Mouse (Mus musculus) midbrain, embryonic 10.5 days (tissue): ENCODE measurements around the gene Fam111a. TPM values are rescaled to one million over a fixed set of nuclear protein-coding genes. Genes with fewer than 3 reads are reported as not detected.
A peak's percentile ranks its signal among the peaks of the same experiment; 100 is the strongest.

Source experiments
- DNase-seq: peaks from one replicate; pipeline ENCODE4 v3.0.0-alpha.2; 2017; ENCODE audit warnings: low spot score
- H3K27ac ChIP-seq: fragments of 300-500 bp; sonication (generic); replicated peaks from 2 replicates; pipeline ENCODE4 v1.5.1; 2016; ENCODE audit warnings: mild to moderate bottlenecking
- H3K27me3 ChIP-seq: fragments of 300-500 bp; sonication (generic); 2 replicates; pipeline ENCODE4 v1.6.1; 2016; ENCODE audit warnings: low read depth, mild to moderate bottlenecking; ENCODE audit not compliant: poor library complexity, severe bottlenecking
- H3K36me3 ChIP-seq: fragments of 300-500 bp; sonication (generic); 2 replicates; pipeline ENCODE4 v1.6.1; 2016; ENCODE audit warnings: mild to moderate bottlenecking, moderate library complexity
- H3K4me1 ChIP-seq: fragments of 300-500 bp; sonication (generic); 2 replicates; pipeline ENCODE4 v1.6.1; 2016
- H3K4me3 ChIP-seq: fragments of 300-500 bp; sonication (generic); 2 replicates; pipeline ENCODE4 v1.5.1; 2016; ENCODE audit warnings: mild to moderate bottlenecking, moderate library complexity
- H3K9me3 ChIP-seq: fragments of 300-500 bp; sonication (generic); replicated peaks from 2 replicates; pipeline ENCODE4 v1.6.1; 2016; ENCODE audit warnings: mild to moderate bottlenecking
- WGBS: fragments of 180-500 bp; shearing (Covaris S2); methylation state at CpG from one replicate; pipeline ENCODE4 v1.1.7; 2016; 5-methylcytosine and 5-hydroxymethylcytosine counted together
- polyA plus RNA-seq: library from polyadenylated mRNA; unstranded; fragments of >200 nt; fragmentation: Nextera tagmentation; extraction: Ambion mirVana; gene quantifications from 2 replicates; pipeline ENCODE4 v1.2.1, GENCODE M21; 2016

The Fam111a gene
- polyA plus RNA-seq, 1 experiment from 2014 or later, result 21.0 TPM

- H3K9me3 ChIP-seq, result no peaks in the 10 kb centered on the region
- no peaks in the 10 kb centered on the region for H3K27me3 ChIP-seq
- H3K27ac ChIP-seq, result peak overlapping the region; percentile 78
- WGBS, result 94% methylated on average over 1 of the region's 1 CpGs
- no peak for DNase-seq
- H3K36me3 ChIP-seq, result peaks cover 8% of the 10 kb centered on the region
- peaks cover 23% of the 10 kb centered on the region for H3K4me1 ChIP-seq
- peak overlapping the region; percentile 53 for H3K4me3 ChIP-seq
Measured at GRCm38 (mm10) chr19:12572614-12573265, 27.2 kb downstream of the Fam111a start.

GRCm38 (mm10) chr19:12573266-12574011 is 27.9 kb downstream of the Fam111a start:
- H3K27ac ChIP-seq, result peak overlapping the region; percentile 78
- peak; percentile 86 for DNase-seq
- no peaks in the 10 kb centered on the region for H3K9me3 ChIP-seq
- peaks cover 15% of the 10 kb centered on the region for H3K36me3 ChIP-seq
- no peaks in the 10 kb centered on the region for H3K27me3 ChIP-seq
- H3K4me1 ChIP-seq, result peaks cover 23% of the 10 kb centered on the region
- 8% methylated on average over 14 of the region's 14 CpGs for WGBS
- H3K4me3 ChIP-seq, result peak overlapping the region; percentile 53

DNA sequence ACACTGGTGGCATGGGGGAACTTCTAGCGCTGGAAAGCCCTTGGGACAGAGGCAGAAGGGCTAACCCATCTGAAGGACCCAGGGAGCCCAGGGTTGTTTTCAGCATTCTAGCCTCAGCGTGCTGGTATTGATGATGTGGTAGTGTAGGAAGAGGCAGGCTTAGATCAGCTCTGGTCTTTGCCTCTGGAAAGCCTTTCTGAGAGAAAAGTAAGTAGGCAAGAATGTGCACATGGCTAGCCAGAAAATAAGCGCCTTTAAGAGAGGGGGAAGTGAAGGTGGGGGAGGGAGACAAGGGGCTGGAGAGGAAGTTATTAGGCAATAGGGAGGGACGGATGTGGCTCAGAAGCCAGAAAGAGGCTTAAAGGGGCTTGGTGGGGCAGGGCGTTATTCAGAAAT is 28.5 kb downstream of the Fam111a start:
- Histone ChIP-seq H3K4me3 (peak overlapping the region; percentile 53), H3K9me3 (no peaks in the 10 kb centered on the region), H3K4me1 (peaks cover 23% of the 10 kb centered on the region), H3K27ac (peak overlapping the region; percentile 78), H3K36me3 (peaks cover 21% of the 10 kb centered on the region), H3K27me3 (no peaks in the 10 kb centered on the region)
- DNase-seq, result peak; percentile 21
- WGBS, result 28% methylated on average over 5 of the region's 5 CpGs

- H3K27ac ChIP-seq, result no peak overlapping the region
- no peak overlapping the region for H3K4me3 ChIP-seq
- no peaks in the 10 kb centered on the region for H3K9me3 ChIP-seq
- H3K36me3 ChIP-seq, result peaks cover 24% of the 10 kb centered on the region
- peaks cover 23% of the 10 kb centered on the region for H3K4me1 ChIP-seq
- DNase-seq, result no peak
- WGBS, result 93% methylated on average over 7 of the region's 7 CpGs
- no peaks in the 10 kb centered on the region for H3K27me3 ChIP-seq
Measured at GRCm38 (mm10) chr19:12575107-12575506, 29.6 kb downstream of the Fam111a start.

DNA sequence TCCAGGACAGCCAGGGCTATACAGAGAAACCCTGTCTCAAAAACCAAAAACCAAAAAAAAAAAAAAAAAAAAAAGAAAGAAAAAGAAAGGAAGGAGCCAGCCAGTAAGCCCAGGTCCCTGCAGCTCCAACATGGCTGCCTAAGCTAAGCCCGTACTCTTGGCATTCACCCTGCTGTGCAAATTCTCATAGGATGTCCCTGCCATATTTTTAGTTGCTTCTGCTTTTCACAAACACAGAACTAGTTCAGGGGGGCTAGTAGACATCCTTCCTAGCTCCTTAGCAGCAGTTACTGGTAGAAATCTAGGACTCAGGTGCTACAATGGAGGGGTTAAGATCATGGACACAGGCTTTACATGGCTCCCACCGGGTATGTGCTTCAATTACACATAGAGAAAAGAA is 30.0 kb downstream of the Fam111a start:
- H3K27me3 ChIP-seq, result no peaks in the 10 kb centered on the region
- H3K27ac ChIP-seq, result no peak overlapping the region
- H3K9me3 ChIP-seq, result no peaks in the 10 kb centered on the region
- peaks cover 24% of the 10 kb centered on the region for H3K36me3 ChIP-seq
- 92% methylated on average over 2 of the region's 2 CpGs for WGBS
- no peak overlapping the region for H3K4me3 ChIP-seq
- H3K4me1 ChIP-seq, result peaks cover 23% of the 10 kb centered on the region
- no peak for DNase-seq

- H3K27ac ChIP-seq, result no peak overlapping the region
- DNase-seq, result no peak
- H3K9me3 ChIP-seq, result no peaks in the 10 kb centered on the region
- peaks cover 24% of the 10 kb centered on the region for H3K36me3 ChIP-seq
- WGBS, result 90% methylated on average over 2 of the region's 2 CpGs
- peaks cover 23% of the 10 kb centered on the region for H3K4me1 ChIP-seq
- H3K4me3 ChIP-seq, result no peak overlapping the region
- no peaks in the 10 kb centered on the region for H3K27me3 ChIP-seq
Measured at GRCm38 (mm10) chr19:12576639-12577038, 31.1 kb downstream of the Fam111a start.

GRCm38 (mm10) chr19:12585310-12585709 is 39.8 kb downstream of the Fam111a start:
- Histone ChIP-seq H3K27ac (no peak overlapping the region), H3K36me3 (peaks cover 15% of the 10 kb centered on the region), H3K4me1 (no peaks in the 10 kb centered on the region), H3K27me3 (no peaks in the 10 kb centered on the region), H3K4me3 (no peak overlapping the region), H3K9me3 (no peaks in the 10 kb centered on the region)
- WGBS, result 87% methylated on average over 4 of the region's 4 CpGs
- no peak for DNase-seq

DNA sequence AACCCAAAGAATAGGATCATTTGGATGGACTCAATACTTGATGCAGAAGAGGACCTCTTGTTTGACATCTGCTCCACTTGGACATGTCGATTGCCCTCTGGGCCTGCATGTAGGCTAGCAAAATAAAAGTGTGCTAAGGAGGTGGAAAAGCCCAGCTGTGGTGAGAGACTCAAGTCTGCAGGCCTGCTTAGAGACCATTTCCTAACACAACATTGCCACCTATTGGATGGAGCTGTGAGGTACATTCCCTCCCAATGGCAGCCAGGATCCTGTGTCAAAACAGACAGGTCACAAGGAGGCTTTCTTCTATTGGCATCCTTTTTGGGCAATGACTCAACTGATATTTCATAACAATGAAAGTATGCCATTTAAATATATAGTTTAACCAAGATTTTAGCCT is 46.4 kb downstream of the Fam111a start:
- no peak overlapping the region for H3K27ac ChIP-seq
- H3K4me1 ChIP-seq, result peaks cover 14% of the 10 kb centered on the region
- peaks cover 11% of the 10 kb centered on the region for H3K27me3 ChIP-seq
- H3K36me3 ChIP-seq, result peaks cover 4% of the 10 kb centered on the region
- peak; percentile 57 for DNase-seq
- 33% methylated on average over 1 of the region's 1 CpGs for WGBS
- H3K9me3 ChIP-seq, result no peaks in the 10 kb centered on the region
- no peak overlapping the region for H3K4me3 ChIP-seq

DNA sequence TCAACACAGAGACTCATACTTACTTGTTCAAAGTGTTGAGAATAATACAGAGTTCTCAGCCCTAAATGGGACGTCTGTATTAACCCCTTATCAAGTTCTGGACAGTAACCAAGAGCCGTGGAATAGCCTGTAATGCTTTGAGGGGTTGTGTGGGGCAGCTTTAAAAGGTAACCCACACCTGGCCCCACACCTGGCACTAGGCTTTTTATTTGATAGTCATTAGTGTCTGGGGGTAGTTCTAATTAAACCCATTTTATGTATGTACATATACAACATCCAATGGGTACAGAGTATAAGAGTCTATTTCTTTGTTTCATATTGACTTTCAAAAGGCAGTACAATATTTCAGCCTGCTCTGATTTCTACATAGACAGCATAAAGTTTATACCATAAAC is 49.6 kb downstream of the Fam111a start:
- DNase-seq, result no peak
- Histone ChIP-seq H3K36me3 (no peaks in the 10 kb centered on the region), H3K4me1 (peaks cover 15% of the 10 kb centered on the region), H3K27ac (no peak overlapping the region), H3K4me3 (peak overlapping the region; percentile 60), H3K27me3 (peaks cover 18% of the 10 kb centered on the region), H3K9me3 (no peaks in the 10 kb centered on the region)
- WGBS, result 57% methylated on average over 2 of the region's 2 CpGs

GRCm38 (mm10) chr19:12595530-12596289 is 50.2 kb downstream of the Fam111a start:
- Histone ChIP-seq H3K36me3 (no peaks in the 10 kb centered on the region), H3K4me1 (peaks cover 15% of the 10 kb centered on the region), H3K4me3 (peak overlapping the region; percentile 60), H3K27ac (peak overlapping the region; percentile 77), H3K9me3 (no peaks in the 10 kb centered on the region), H3K27me3 (peaks cover 18% of the 10 kb centered on the region)
- DNase-seq, result peak; percentile 60
- under 1% methylated on average over 49 of the region's 49 CpGs for WGBS

- DNase-seq, result no peak
- Histone ChIP-seq H3K4me1 (peaks cover 15% of the 10 kb centered on the region), H3K27ac (peak overlapping the region; percentile 77), H3K36me3 (no peaks in the 10 kb centered on the region), H3K4me3 (peak overlapping the region; percentile 60), H3K27me3 (peaks cover 18% of the 10 kb centered on the region), H3K9me3 (no peaks in the 10 kb centered on the region)
- WGBS, result 16% methylated on average over 23 of the region's 23 CpGs
Measured at GRCm38 (mm10) chr19:12596290-12597072, 50.9 kb downstream of the Fam111a start.

GRCm38 (mm10) chr19:12597073-12597405 is 51.5 kb downstream of the Fam111a start:
- no peaks in the 10 kb centered on the region for H3K9me3 ChIP-seq
- no peak overlapping the region for H3K4me3 ChIP-seq
- WGBS, result 79% methylated on average over 3 of the region's 3 CpGs
- peaks cover 15% of the 10 kb centered on the region for H3K4me1 ChIP-seq
- H3K27me3 ChIP-seq, result peaks cover 18% of the 10 kb centered on the region
- DNase-seq, result no peak
- H3K27ac ChIP-seq, result no peak overlapping the region
- H3K36me3 ChIP-seq, result no peaks in the 10 kb centered on the region
